Mouse (Mus musculus): ENCODE data around the gene Pcgf5. TPM values are rescaled to one million over a fixed set of nuclear protein-coding genes. Genes with fewer than 3 reads are reported as not detected.

Gene Pcgf5
- 5.4 and 6.0 TPM in 2 replicates for polyA plus RNA-seq (2012; rRNA removed)

DNA sequence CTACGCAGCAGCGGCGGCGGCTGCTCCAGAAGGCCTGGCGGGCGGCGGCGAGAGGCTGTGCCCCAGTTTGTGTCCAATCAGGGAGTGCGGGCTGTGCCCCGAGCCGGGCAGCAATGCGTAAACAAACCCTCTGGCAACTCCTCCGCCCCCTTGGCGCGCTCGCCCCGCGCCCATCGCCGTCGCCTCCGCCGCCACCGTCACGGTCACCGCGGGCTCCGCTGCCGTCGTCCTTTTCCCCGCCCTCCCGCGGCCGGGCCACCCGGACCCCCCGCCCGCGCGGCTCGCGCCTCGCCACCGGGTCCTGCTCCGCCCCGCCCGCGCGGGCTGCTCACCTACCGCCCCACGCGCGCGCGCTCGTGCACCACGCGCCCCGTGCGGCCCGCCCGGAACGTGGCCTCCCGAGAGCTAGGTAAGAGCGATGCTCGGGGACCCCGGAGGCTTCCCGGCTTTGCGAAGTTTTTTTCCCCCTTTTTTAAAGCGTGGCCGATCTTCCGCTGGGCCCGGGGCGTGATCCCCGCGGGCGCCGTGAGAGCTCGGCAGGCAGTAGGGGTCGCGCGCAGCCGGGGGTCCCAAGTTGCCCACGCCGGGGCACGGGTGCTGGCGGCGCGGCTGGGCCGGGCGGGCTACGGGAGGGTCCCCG, at the start of gene Pcgf5:
TSS of gene Pcgf5 (plus strand) at position 149 of the 640 bp plus-strand sequence.
- peak; percentile 84 for DNase-seq (ENCODE audit: low read depth)
- TF ChIP-seq CTCF (IDR thresholded peaks at IDR 0.05; ENCODE audit: borderline replicate concordance, extremely low read depth, insufficient read depth, insufficient read length) (no peak), POLR2A (IDR thresholded peaks at IDR 0.05; ENCODE audit: borderline replicate concordance, extremely low read depth, insufficient read depth, insufficient read length, poor library complexity, severe bottlenecking) (no peak)

DNA sequence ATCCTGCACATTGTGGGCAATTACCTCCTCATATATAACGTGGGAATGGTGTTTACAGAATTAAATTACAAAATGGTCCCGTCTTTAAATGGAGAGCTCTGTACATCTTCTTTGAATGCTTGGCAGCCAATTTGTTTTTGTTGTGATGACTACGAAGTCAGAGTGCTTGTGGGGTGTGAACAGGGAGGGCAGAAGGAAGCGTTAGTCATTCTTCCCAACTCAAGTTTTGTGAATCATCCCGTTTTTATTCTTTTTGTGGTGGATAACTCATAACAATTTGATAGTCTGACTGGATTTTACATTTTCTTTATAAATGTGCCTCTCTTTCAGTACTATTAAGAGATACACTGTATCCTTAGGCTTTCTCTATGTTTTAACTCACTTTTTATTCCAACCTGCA, 42.6 kb upstream of the Pcgf5 start:
- DNase-seq (ENCODE audit: low read depth) = no peak
- no peak for TF ChIP-seq CTCF (IDR thresholded peaks at IDR 0.05; ENCODE audit: borderline replicate concordance, extremely low read depth, insufficient read depth, insufficient read length)
- no peak for TF ChIP-seq POLR2A (IDR thresholded peaks at IDR 0.05; ENCODE audit: borderline replicate concordance, extremely low read depth, insufficient read depth, insufficient read length, poor library complexity, severe bottlenecking)

DNA sequence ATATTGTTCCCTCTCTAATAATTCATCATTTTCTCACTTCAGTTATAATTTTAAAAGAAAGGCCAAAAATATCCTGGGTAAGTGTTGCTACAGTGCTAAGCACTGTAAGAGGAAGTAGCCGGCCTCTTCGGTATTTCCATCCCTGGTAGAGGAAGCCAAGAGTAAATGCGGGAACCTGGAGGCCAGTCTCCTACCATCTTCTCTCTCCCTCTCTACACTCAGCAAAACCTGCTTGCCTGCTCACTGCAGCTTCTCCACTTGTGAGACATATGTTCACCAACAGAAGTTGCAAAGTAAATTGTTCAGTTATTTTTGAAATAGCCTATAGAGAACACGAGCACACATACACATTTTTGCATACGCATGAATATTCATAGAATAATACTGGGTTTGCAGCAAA, 34.1 kb upstream of the Pcgf5 start:
- TF ChIP-seq POLR2A (IDR thresholded peaks at IDR 0.05; ENCODE audit: borderline replicate concordance, extremely low read depth, insufficient read depth, insufficient read length, poor library complexity, severe bottlenecking) = no peak
- no peak for TF ChIP-seq CTCF (IDR thresholded peaks at IDR 0.05; ENCODE audit: borderline replicate concordance, extremely low read depth, insufficient read depth, insufficient read length)
- no peak for DNase-seq (ENCODE audit: low read depth)

DNA sequence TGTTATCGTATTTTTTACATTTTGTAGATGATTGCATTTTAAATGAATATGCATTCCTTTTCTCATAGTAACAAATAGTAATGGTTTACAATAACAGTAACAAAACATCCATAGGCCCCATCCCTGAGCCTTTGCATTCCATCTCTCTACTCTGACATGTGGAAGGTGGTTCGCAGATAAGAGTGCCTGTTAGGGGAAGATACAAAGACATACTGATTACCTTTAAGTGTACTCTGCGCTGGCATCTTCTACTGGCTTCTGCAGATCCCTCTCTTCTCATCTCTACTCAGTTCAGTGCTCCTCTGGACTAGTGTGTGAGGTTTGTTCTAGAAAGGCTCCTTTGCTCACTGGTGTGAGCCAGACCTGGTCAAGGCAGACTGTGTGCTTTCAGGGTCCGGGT, 28.4 kb upstream of the Pcgf5 start:
- no peak for TF ChIP-seq CTCF (IDR thresholded peaks at IDR 0.05; ENCODE audit: borderline replicate concordance, extremely low read depth, insufficient read depth, insufficient read length)
- TF ChIP-seq POLR2A (IDR thresholded peaks at IDR 0.05; ENCODE audit: borderline replicate concordance, extremely low read depth, insufficient read depth, insufficient read length, poor library complexity, severe bottlenecking) = no peak
- DNase-seq (ENCODE audit: low read depth) = no peak

DNA sequence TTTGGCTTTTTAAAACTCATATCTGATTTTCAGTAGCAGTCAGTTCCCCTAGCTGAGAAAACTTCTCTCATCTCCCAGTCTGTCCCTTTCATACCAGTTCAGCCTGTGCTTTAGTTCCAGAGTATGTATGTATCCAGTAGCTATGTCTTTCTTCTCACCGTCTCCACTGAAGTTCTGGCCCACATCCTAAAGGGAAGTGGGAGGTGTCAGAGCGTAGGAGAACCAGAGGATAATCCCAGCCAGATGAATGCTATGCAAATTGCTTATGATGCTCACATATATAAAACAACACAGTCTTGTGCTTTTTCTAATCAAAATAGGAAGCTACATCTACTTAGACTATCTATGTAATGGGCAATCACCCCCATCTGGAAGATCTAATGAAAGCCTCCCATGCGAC, 27.0 kb upstream of the Pcgf5 start:
- TF ChIP-seq CTCF (IDR thresholded peaks at IDR 0.05; ENCODE audit: borderline replicate concordance, extremely low read depth, insufficient read depth, insufficient read length) = no peak
- no peak for TF ChIP-seq POLR2A (IDR thresholded peaks at IDR 0.05; ENCODE audit: borderline replicate concordance, extremely low read depth, insufficient read depth, insufficient read length, poor library complexity, severe bottlenecking)
- DNase-seq (ENCODE audit: low read depth) = no peak

DNA sequence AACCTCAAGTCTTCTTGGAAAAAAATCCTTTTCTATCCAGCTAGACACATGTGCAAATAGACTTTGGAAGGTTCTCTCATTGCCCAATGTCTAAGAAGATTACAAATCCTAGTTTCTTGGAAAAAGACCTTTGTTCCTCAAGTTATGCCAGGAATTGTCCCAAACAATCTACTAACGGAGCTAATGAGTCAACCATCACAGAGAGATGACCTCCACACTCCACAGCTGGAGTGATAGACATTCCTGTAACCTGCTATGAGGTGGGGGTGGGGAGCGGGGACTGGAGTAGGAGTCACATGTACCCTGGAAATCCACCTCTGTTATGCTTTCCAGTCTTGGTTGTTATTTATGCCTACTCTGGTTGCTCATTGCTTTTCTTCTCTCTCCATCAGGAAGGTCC, 24.8 kb upstream of the Pcgf5 start:
- no peak for DNase-seq (ENCODE audit: low read depth)
- no peak for TF ChIP-seq POLR2A (IDR thresholded peaks at IDR 0.05; ENCODE audit: borderline replicate concordance, extremely low read depth, insufficient read depth, insufficient read length, poor library complexity, severe bottlenecking)
- TF ChIP-seq CTCF (IDR thresholded peaks at IDR 0.05; ENCODE audit: borderline replicate concordance, extremely low read depth, insufficient read depth, insufficient read length) = no peak

DNA sequence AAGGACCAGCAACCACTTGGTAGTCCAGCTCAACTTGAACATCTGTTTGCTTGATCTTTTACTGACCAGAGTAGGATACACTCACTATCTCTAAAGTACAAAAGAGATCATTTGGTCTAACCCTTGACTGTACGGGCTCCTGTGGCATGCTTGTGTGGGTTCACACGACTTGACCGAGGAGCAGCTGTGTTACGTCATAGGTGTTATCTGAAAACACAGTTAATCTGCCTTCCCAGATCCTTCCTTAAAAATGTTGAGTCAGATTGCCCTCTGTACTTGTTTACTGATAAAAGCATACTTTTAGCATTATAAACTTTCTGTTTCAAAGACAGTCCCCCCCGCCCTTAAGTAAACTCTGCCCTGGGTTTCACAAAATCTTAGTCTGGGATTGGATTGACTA, 19.4 kb upstream of the Pcgf5 start:
- DNase-seq (ENCODE audit: low read depth) = no peak
- TF ChIP-seq CTCF (IDR thresholded peaks at IDR 0.05; ENCODE audit: borderline replicate concordance, extremely low read depth, insufficient read depth, insufficient read length) (no peak), POLR2A (IDR thresholded peaks at IDR 0.05; ENCODE audit: borderline replicate concordance, extremely low read depth, insufficient read depth, insufficient read length, poor library complexity, severe bottlenecking) (no peak)

DNA sequence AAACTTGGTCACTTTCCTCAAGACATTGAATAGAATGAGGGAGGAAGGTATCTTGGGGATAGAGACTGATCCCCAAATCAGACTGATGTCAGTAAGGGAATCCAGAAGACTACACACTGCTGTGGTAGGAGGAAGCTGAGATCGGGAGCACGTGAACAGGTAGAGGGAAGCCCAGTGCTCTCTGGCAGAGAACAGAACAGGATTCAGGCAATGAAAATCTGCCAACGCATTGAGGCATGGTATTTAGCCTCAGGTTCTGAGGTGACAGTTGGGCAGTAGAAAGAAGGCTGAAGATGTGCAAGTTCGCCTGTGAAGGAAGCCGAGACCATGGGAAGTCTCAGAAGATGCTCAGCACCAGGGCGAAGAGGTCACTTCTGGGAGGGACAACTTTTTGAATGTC, 733 bp upstream of the Pcgf5 start:
- TF ChIP-seq POLR2A (IDR thresholded peaks at IDR 0.05; ENCODE audit: borderline replicate concordance, extremely low read depth, insufficient read depth, insufficient read length, poor library complexity, severe bottlenecking) = no peak
- TF ChIP-seq CTCF (IDR thresholded peaks at IDR 0.05; ENCODE audit: borderline replicate concordance, extremely low read depth, insufficient read depth, insufficient read length) = no peak
- no peak for DNase-seq (ENCODE audit: low read depth)

DNA sequence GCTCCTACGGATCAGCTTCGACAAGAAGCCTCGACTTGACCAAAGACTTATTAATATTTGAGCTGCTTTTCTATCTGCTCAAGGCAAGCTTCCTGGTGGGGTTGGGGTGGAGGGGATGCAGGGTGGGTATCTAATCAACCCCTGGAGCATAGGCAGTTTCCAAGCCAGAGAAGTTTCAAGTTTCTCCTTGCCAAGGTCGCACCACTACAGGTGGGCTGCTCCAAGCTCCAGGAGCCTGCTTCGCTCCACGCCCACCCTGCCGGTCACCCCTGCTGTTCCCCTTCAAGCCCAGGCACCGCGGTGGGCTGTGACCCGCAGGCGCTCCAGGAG, 313 bp upstream of the Pcgf5 start:
- no peak for DNase-seq (ENCODE audit: low read depth)
- TF ChIP-seq CTCF (IDR thresholded peaks at IDR 0.05; ENCODE audit: borderline replicate concordance, extremely low read depth, insufficient read depth, insufficient read length) (no peak), POLR2A (IDR thresholded peaks at IDR 0.05; ENCODE audit: borderline replicate concordance, extremely low read depth, insufficient read depth, insufficient read length, poor library complexity, severe bottlenecking) (no peak)

DNA sequence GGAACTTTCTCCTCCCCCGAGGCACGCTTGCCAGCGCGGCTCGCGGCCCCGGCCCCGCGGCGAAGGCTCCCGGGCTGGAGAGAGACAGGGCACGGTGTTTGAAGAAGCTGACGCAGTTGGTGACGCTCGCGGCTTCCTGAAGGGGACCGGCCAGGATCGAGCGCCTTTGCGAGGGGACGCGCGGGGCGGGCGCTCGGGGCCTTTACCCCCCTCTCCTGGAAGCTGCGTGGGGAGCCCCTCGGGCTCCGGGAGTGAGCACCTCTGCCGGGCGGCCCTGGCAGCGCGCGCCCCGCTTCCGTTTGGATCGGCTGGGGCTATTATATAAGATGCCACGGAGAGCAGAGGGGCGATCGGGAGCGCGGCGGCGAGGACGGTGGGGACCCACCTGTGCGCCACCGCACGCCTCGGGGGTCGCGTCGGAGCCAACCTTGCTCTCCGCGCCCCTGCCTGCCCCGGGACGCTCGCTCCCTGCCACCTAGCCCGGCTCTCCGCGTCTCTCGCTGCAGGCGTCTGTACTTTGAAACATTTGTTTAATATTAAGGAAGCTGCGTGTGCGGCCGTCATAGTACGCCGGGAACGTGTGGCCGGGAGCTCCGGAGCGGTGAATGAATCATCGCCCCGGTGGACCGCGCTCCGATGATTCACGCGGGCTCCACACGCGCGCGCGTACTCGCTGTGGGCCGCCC, 835 bp downstream of the Pcgf5 start:
- peak; percentile 67 for DNase-seq (ENCODE audit: low read depth)
- TF ChIP-seq CTCF (IDR thresholded peaks at IDR 0.05; ENCODE audit: borderline replicate concordance, extremely low read depth, insufficient read depth, insufficient read length) (0 out of 2 replicates have a peak, but pooled peaks have one; percentile 2), POLR2A (IDR thresholded peaks at IDR 0.05; ENCODE audit: borderline replicate concordance, extremely low read depth, insufficient read depth, insufficient read length, poor library complexity, severe bottlenecking) (no peak)

DNA sequence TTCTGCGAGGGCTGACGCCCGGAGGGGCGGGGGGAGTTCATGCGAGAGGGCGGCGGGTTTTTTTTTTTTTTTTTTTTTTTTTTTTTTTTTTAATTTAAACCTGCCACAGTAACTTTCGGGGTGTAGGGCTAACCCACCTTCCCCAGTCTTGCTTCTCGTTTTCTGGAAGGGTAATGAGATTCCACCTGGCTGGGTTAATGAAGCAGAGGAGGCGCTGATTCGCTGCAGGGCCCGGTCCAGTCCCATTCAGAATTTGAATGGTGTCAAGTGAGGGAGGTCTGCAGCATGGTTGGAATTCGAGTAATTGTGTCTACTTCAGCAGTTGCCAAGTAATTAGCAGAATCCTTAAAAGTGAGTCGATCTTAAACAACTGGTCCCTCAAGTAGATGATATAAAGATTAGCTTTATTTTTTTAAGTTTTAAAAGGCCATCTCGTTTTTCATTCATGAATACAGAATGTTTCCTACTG, 1.4 kb downstream of the Pcgf5 start:
- peak; percentile 73 for DNase-seq (ENCODE audit: low read depth)
- no peak for TF ChIP-seq POLR2A (IDR thresholded peaks at IDR 0.05; ENCODE audit: borderline replicate concordance, extremely low read depth, insufficient read depth, insufficient read length, poor library complexity, severe bottlenecking)

DNA sequence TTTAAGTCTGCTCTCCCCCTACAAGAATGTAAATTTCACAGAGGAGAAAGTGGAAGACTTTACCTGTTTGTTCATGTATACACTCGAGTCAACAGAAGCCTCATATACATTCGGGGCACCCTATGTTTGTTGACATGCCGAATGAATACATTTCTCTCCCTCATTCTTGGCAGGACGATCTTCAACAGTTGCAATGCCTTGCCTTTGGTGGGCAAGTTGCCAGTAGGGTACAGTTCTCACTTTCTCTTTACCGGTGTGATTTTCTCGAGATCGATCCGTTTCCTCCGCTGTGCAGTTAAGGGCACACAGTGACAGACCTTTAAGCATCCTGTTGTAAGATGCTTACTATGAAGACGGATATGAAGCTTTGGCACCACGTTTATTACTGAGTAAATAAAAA, 2.1 kb downstream of the Pcgf5 start:
- DNase-seq (ENCODE audit: low read depth) = peak; percentile 55
- TF ChIP-seq POLR2A (IDR thresholded peaks at IDR 0.05; ENCODE audit: borderline replicate concordance, extremely low read depth, insufficient read depth, insufficient read length, poor library complexity, severe bottlenecking) = no peak
- TF ChIP-seq CTCF (IDR thresholded peaks at IDR 0.05; ENCODE audit: borderline replicate concordance, extremely low read depth, insufficient read depth, insufficient read length) = no peak

All from brain, embryonic 14.5 days (tissue).